Mouse (Mus musculus): ENCODE measurements around the gene Eif4e1b. TPM values are rescaled to one million over a fixed set of nuclear protein-coding genes. Genes with fewer than 3 reads are reported as not detected.
A peak's percentile ranks its signal among the peaks of the same experiment; 100 is the strongest.
"Not testable (repeated sequence)": the region's sequence is repeated elsewhere in the genome, so short reads cannot be mapped to it uniquely, and the experiment has no call there.

Gene Eif4e1b
- total RNA-seq, 2 experiments from 2014 or later: not detected

GRCm38 (mm10) chr13:54760164-54760795, 23.5 kb upstream of the Eif4e1b start:
- DNase-seq: peak; percentile 79 to 80

- no peak for DNase-seq
These were observed 22.9 kb upstream of the Eif4e1b start for GRCm38 (mm10) chr13:54760906-54761305.

GRCm38 (mm10) chr13:54765281-54766191, 18.3 kb upstream of the Eif4e1b start:
- DNase-seq: no peak

DNA sequence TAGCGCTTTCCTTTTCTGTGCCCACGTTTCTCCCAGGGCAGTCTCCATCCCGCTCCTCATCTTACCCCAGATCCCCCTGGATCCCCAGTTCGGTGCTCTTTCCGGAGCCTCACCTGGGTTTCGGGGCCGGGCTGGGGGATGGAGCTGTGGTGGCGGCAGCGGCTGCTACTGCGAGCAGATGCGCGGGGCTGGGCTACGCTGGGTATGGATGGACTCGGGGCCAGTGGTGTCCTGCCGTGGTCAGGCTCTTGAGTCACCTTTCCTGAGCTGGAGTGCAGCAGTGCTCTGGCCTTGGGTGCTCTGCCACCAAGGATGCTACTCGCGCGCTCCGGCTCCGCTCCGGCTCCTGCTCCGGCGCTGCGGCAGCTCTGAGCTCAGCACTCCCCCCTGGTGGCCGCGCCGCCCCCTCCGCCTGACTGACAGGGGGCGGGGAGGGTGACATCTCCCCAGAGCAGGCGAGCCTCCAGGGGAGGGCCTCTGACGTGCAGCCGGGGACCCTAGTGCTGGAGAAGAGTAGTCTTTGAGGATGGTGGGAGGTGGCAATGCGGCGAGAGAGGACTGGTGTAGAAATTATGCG, 17.5 kb upstream of the Eif4e1b start, which contains the start of gene Sncb:
TSS of gene Sncb (minus strand) at position 404 of the 577 bp plus-strand sequence.
- DNase-seq: peak; percentile 86 to 88

DNA sequence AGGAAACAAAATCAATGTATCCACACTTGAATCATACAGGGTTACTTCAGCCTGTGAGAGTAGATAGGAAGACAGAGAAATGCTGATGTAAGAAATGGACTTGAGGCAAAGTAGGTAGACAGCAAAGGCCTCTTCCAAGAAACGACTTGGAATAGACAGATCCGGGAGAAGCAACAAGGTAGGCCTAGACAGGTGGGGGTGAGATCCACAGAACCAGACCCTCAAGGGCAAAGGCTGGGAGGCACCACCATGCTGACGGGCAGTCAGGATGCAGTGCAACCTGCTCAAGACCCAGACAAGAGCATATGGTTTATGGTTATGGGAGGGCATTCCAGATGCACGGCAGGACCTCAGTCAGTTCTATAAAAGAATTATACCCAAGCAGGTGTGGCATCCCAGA, 16.8 kb upstream of the Eif4e1b start:
- DNase-seq: no peak

- no peak for DNase-seq
These were observed 3.2 kb upstream of the Eif4e1b start for GRCm38 (mm10) chr13:54780592-54780991.

DNA sequence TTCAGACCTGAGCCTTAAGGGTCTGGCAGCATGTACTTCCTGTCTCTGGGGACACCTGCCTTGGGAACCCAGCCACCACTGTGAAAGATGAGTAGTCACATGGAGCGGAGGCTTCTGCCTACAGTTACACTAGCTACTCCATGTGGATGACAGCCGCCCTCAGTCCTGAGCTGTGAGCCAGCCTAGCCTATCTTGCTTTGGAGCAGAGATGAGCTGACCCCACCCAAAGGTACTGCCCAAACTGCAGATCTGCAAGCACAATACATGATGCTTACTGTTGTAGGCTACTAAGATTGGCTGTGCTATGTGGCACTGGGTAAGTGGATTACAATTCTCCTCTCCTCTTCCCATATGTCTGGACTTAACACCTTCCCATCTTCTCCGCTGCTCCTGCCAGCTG, 2.7 kb upstream of the Eif4e1b start:
- no peak for DNase-seq

GRCm38 (mm10) chr13:54783235-54783634, 563 bp upstream of the Eif4e1b start:
- DNase-seq: no peak

GRCm38 (mm10) chr13:54787591-54787990, 3.8 kb downstream of the Eif4e1b start:
- DNase-seq: not testable (repeated sequence)

DNA sequence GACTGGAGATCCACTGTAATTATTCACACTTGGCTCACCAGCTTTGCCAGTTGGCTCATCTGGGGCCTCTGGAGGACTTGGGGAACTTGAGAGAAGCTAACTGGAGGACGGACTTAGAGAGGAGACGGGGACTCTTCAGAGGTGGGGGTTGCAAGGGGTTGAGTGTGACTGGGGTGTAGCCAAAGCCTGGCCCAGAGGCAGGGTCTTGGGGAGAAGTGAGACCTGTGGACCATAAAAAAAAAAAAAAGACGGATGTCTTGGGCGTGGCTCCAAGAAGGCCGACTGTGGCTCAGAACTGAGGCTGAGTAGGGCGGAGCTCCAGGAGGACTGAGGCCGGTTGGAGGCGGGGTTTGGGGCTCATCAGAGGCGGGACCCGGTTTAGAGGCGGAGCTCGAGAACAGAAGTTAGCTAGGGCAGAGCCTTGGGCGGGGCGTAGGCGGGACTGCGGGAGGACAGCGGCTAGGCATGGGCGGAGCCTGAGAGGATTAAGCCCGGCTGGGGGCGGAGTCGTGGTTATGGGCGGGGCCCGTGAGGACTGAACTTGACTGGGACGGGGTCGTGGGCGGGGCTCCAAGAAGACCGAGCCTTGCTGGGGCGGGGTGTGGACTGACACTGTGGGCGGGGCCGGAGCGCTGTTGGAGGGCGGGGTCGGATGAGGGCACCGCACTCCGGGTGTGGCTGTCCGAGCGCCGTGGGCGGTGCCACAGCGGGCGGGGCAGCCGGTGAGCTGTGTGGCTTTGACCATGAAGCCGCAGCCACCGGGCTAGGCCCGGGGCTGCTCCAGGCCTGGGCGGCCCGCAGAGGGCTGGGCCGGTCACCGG, 5.2 kb downstream of the Eif4e1b start, which contains the start of gene Tspan17:
TSS of gene Tspan17 (plus strand) at position 638 of the 821 bp plus-strand sequence.
- peak; percentile 93 for DNase-seq

- no peak for DNase-seq
These were observed 6.0 kb downstream of the Eif4e1b start for GRCm38 (mm10) chr13:54789561-54790397.

- DNase-seq: no peak
These were observed 8.7 kb downstream of the Eif4e1b start for GRCm38 (mm10) chr13:54792259-54793230.

DNA sequence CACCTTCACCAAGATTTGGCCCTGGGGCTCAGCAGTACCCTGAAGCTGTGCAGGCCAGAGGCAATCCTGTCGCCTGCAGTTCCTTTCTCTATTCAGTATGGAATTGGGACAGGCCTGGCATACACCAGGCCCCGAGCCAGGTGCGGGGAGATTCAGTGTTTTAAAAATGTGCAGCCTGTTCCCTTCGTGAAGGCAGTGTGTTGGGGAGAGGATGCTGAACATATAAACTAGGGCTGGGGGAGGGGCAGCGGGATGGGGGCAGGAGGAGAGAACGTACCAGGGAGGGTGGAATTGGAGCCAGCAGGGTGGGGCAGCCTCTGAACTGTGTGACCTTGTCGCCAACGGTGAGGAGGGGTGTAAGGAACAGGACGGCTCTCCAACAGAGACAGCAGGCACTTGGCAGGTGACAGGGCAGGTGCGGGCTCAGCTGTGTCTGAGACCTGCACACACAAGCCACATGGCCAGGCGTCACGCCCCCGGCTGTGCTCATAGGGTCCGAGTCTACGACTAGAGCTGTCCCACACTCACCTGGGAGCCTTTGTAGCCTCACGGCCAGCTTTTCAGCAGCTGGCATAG, 10.3 kb downstream of the Eif4e1b start:
- DNase-seq: peak in 1 of 2 experiments; percentile 31

- DNase-seq: no peak
These were observed 11.0 kb downstream of the Eif4e1b start for GRCm38 (mm10) chr13:54794843-54795242.

DNA sequence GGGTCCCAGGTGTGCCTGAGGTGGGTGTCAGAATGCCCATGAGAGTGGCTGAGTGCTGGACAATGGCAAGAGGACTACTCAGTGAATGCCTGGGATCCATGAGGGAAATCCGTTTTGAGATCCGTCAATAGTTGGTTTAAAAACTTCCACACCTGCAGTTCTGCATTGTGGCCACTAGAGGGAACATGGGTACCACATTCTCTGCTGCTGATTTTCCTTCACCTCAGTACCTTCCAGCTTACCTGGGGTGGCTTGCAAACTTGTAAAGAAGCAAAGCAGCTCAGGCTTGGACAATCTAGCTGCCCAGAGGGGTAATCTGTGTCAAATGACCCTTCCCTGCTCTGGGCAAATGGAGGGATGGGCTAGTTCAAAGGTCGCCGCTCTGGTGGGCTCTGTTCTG, 13.6 kb downstream of the Eif4e1b start:
- peak in 1 of 2 experiments; percentile 26 for DNase-seq

GRCm38 (mm10) chr13:54797861-54798643, 14.3 kb downstream of the Eif4e1b start:
- peak in 1 of 2 experiments; percentile 55 for DNase-seq

GRCm38 (mm10) chr13:54798740-54799139, 14.9 kb downstream of the Eif4e1b start:
- peak; percentile 64 to 71 for DNase-seq

GRCm38 (mm10) chr13:54799701-54800100, 15.9 kb downstream of the Eif4e1b start:
- peak; percentile 78 to 80 for DNase-seq

DNA sequence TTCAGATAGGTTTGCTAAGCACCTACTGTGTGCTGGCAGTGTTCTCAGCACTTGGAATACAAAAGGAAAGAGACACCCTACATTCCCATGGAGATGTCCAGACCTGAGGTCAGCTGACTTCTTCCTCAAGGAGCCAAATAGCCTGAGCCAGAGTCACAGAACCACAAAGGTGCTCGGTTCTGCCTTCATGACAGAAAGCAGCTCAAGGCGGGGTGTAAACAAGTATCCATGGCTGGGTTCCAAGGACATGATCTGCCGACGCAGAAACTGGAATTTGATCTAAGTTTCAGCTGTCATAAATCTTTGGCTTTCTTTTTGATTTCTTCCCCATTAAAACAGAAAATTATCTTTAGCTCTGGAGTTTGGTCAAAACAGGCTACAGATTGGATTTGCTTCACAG, 16.4 kb downstream of the Eif4e1b start:
- no peak for DNase-seq

All from layer of hippocampus, postnatal 36 days (tissue).